Mouse (Mus musculus) erythroblast, embryonic 14.5 days (primary cell): ENCODE data around the gene Nat8f2.

Experiments
- GATA1 ChIP-seq: IDR thresholded peaks from 2 replicates; pipeline ENCODE4 v1.6.1; 2012; ENCODE audit warnings: low read length, inconsistent platforms, mixed read lengths
- TAL1 ChIP-seq: IDR thresholded peaks from 3 replicates; pipeline ENCODE4 v1.6.1; 2012; ENCODE audit warnings: low read length, inconsistent platforms, mixed read lengths

- TF ChIP-seq TAL1 = no peak
- TF ChIP-seq GATA1 = no peak
Measured at GRCm38 (mm10) chr6:85839982-85840381, 29.0 kb downstream of the Nat8f2 start.
